Mouse (Mus musculus): ENCODE results near the gene Gm20388.

- no peak for TF ChIP-seq CTCF (conservative IDR thresholded peaks at IDR 0.05; ENCODE audit: insufficient read depth, insufficient read length, low read depth, low read length)
- no peak for TF ChIP-seq POLR2A (IDR thresholded peaks at IDR 0.05; ENCODE audit: low read depth, low read length)
Measured at GRCm38 (mm10) chr8:121395316-121395715, 1484.7 kb downstream of the Gm20388 start.

All from kidney, adult 2 months (tissue).